Mouse (Mus musculus) liver, postnatal 0 days (tissue): ENCODE measurements at regions not wholly inside any gene's neighbourhood (a gene's known extent, or its start where the extent isn't known, plus 50 kb on each side); places are given as distances from the start of the nearest gene placed in this dataset.

Source experiments
- ATAC-seq: fragments of 200-750 bp; cut with Nextera tagmentation; 2 replicates; pipeline ENCODE4 v1.8.0; 2017; ENCODE audit warnings: mild to moderate bottlenecking, moderate library complexity
- DNase-seq: peaks from one replicate; pipeline ENCODE4 v3.0.0-alpha.2; 2016
- H3K27ac ChIP-seq: fragments of 300-500 bp; sonication (generic); 2 replicates; pipeline ENCODE4 v1.5.1; 2014; ENCODE audit warnings: antibody characterized with exemption, moderate library complexity, mild to moderate bottlenecking, low read depth
- H3K27me3 ChIP-seq: fragments of 300-500 bp; sonication (generic); 2 replicates; pipeline ENCODE4 v1.6.1; 2014; ENCODE audit warnings: low read length, control low read depth, mixed read lengths; ENCODE audit not compliant: insufficient read depth
- H3K36me3 ChIP-seq: fragments of 300-500 bp; sonication (generic); replicated peaks from 2 replicates; pipeline ENCODE4 v1.6.1; 2014; ENCODE audit warnings: mild to moderate bottlenecking, control low read depth, low read length, moderate library complexity, mixed read lengths; ENCODE audit not compliant: insufficient read depth
- H3K4me1 ChIP-seq: fragments of 300-500 bp; sonication (generic); 2 replicates; pipeline ENCODE4 v1.6.1; 2014; ENCODE audit warnings: antibody characterized with exemption, mild to moderate bottlenecking, control low read depth; ENCODE audit not compliant: insufficient read depth
- H3K4me2 ChIP-seq: fragments of 300-500 bp; sonication (generic); 2 replicates; pipeline ENCODE4 v1.6.1; 2014; ENCODE audit warnings: low read depth, mild to moderate bottlenecking, low read length, moderate library complexity, mixed read lengths
- H3K4me3 ChIP-seq: fragments of 300-500 bp; sonication (generic); 2 replicates; pipeline ENCODE4 v1.5.1; 2014; ENCODE audit warnings: low read depth, low read length
- H3K9ac ChIP-seq: fragments of 300-500 bp; sonication (generic); replicated peaks from 2 replicates; pipeline ENCODE4 v1.6.1; 2014; ENCODE audit warnings: mild to moderate bottlenecking, moderate library complexity
- H3K9me3 ChIP-seq: fragments of 300-500 bp; sonication (generic); 2 replicates; pipeline ENCODE4 v1.6.1; 2016; ENCODE audit warnings: mild to moderate bottlenecking, control low read depth, low read length, mixed read lengths
- CTCF ChIP-seq: sonication (generic); IDR thresholded peaks from 2 replicates; pipeline ENCODE4 v1.5.1; 2016; ENCODE audit warnings: antibody characterized with exemption, low read depth
- EP300 ChIP-seq: IDR thresholded peaks from 2 replicates; pipeline ENCODE4 v1.6.1; 2016; ENCODE audit warnings: antibody characterized with exemption, low read depth, mild to moderate bottlenecking
- WGBS: fragments of 180-500 bp; shearing (Covaris S2); extraction: QIAGEN DNeasy Blood & Tissue Kit; methylation state at CpG from one replicate; pipeline ENCODE4 v1.1.7; 2014; ENCODE audit not compliant: insufficient replicate concordance; 5-methylcytosine and 5-hydroxymethylcytosine counted together

DNA sequence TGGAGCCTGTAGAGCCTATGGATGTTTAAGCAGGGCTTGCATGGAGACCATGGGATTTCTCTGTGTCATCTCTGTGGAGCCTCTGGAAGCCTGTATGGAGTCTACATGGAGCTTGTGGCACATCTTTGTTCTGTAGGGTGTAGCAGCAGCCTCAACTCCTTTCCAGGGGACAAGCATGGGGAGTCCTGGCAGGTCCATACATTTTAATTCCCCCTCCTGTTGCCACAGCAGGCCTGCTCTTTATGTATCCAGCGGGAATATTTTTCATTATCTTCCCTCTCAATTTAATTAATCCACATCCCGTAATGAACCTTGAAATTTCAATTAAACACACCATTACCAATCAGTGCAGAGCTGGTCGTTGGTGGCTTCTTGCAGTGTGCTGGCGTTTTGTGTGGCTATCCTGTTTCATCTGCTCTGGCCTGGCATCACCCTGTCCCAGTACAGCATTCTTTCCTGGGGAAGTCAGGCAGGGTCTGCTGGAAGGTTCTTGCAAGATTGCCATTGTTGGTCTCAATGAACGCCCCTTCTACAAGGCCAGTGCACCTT is 81.8 kb upstream of the Hdac4 start:
- Histone ChIP-seq H3K4me2 (no peak overlapping the region), H3K36me3 (no peaks in the 10 kb centered on the region), H3K4me3 (no peak overlapping the region), H3K4me1 (no peaks in the 10 kb centered on the region), H3K9me3 (no peaks in the 10 kb centered on the region), H3K9ac (no peak overlapping the region), H3K27ac (no peak overlapping the region), H3K27me3 (no peaks in the 10 kb centered on the region)
- WGBS: 76% methylated on average over 5 of the region's 5 CpGs
- DNase-seq (no peak), ATAC-seq (no peak)
- TF ChIP-seq EP300: no peak
- TF ChIP-seq CTCF: no peak

DNA sequence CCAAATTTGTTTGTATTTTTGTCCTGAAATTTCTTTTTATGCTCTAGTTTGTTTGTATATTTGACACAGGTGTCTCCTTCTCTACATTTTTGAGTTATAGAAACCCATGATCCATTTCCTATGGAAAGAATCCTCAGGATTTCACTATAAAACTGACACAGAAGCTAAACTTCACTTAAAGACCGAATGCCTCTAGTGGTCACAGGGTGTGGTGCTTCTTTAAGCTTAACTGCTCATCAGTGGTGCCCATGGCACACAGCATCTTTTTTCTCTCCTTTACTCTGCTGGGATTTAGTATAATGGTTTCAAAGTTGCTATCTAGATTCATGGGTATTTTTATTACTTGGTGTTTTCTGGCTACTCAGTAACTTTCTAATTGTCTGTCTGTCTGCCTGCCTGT is 79.9 kb upstream of the Hdac4 start:
- Histone ChIP-seq H3K27me3 (no peaks in the 10 kb centered on the region), H3K9me3 (no peaks in the 10 kb centered on the region), H3K9ac (no peak overlapping the region), H3K36me3 (no peaks in the 10 kb centered on the region), H3K4me2 (no peak overlapping the region), H3K4me1 (no peaks in the 10 kb centered on the region), H3K27ac (no peak overlapping the region), H3K4me3 (no peak overlapping the region)
- WGBS: 58% methylated on average over 1 of the region's 1 CpGs
- DNase-seq (no peak), ATAC-seq (no peak)
- TF ChIP-seq EP300 (no peak), CTCF (peak; percentile 29)

DNA sequence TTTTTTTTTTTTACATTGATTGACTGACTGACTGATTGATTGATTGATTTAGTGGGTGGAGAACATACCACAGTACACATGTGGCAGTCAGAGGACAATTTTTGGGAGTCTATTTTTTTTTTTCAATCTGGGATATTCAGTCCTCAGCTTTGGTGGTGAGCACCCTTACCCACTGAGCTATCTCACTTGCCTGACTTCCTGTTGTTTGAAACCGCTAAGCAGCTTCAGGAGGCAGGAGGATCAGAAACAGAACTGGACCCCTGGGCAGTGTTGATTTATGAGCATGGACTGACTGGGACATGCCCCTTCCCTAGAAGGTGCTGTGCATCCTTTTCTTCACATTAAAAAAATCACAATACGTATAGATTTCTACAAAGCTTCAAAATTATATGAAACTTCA is 78.3 kb upstream of the Hdac4 start:
- Histone ChIP-seq H3K9me3 (no peaks in the 10 kb centered on the region), H3K27me3 (no peaks in the 10 kb centered on the region), H3K4me3 (no peak overlapping the region), H3K4me2 (no peak overlapping the region), H3K9ac (no peak overlapping the region), H3K4me1 (no peaks in the 10 kb centered on the region), H3K27ac (no peak overlapping the region), H3K36me3 (no peaks in the 10 kb centered on the region)
- WGBS: 33% methylated on average over 2 of the region's 2 CpGs
- DNase-seq (no peak), ATAC-seq (no peak)
- TF ChIP-seq CTCF (no peak), EP300 (no peak)

DNA sequence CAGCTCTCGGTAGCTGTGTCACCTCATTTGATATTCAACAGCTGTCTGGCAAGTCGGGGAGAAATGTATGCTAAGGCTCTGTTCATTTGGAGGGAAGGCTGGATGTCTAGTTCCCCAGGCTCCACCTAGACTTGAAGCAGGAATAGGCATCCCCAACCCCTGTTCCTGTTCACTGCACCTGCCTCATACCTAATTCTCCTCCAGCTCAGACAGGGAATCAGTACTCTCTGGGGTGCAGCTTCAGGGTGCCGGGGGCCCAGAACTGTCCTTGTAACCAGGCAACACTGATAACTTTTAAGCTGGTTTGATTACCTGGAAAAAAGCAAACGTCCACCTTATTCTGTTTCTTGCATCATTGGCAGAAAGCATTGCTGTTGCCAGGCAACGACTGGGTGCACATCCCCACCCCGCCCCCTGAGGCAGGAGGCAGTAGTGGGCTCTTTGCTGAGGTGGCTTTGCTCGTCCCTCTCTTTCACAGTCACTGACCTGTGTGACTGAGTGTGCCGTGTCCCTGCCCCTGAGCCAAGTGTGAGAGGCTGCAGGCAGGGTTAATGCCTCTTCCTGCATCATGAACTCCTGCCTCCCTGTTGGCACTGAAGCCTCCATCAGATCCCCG is 76.3 kb upstream of the Hdac4 start:
- 49% methylated on average over 9 of the region's 9 CpGs for WGBS
- H3K36me3 ChIP-seq: no peaks in the 10 kb centered on the region
- ATAC-seq: no peak
- TF ChIP-seq CTCF (no peak), EP300 (no peak)
- no peak overlapping the region for H3K27ac ChIP-seq
- no peak overlapping the region for H3K4me2 ChIP-seq
- no peak for DNase-seq
- H3K9me3 ChIP-seq: no peaks in the 10 kb centered on the region
- H3K4me3 ChIP-seq: no peak overlapping the region
- H3K27me3 ChIP-seq: no peaks in the 10 kb centered on the region
- no peaks in the 10 kb centered on the region for H3K4me1 ChIP-seq
- H3K9ac ChIP-seq: no peak overlapping the region

DNA sequence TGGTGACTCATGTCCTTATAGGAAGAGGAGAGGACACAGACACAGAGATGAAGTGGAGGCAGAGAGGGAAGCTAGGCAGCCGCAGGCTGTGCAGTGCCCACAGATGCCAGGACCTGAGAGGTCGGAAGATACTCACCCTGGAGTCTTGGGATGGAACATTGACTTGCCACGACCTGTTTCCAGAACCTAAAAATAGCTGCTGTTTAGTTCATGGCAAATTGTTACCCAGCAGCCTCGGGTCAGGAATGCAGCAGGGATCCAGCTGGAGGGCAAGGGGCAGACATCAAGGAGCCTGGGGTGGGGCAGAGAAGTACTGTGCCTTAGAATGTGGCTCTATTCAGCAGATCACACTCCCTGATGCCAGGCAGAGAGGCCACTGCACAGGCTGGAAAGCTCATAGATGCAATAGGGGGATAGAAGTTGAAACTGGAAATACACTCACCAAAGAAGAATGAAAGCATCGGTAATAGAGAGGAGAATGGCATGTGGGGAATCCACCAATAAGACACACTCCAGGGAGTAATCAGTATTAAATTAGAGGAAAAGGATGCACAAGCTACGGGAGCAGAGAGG is 75.1 kb upstream of the Hdac4 start:
- Histone ChIP-seq H3K4me2 (no peak overlapping the region), H3K36me3 (no peaks in the 10 kb centered on the region), H3K27ac (no peak overlapping the region), H3K9me3 (no peaks in the 10 kb centered on the region), H3K4me1 (no peaks in the 10 kb centered on the region), H3K9ac (no peak overlapping the region), H3K4me3 (no peak overlapping the region), H3K27me3 (no peaks in the 10 kb centered on the region)
- ATAC-seq (no peak), DNase-seq (no peak)
- 50% methylated on average over 6 of the region's 6 CpGs for WGBS
- TF ChIP-seq CTCF (no peak), EP300 (no peak)

DNA sequence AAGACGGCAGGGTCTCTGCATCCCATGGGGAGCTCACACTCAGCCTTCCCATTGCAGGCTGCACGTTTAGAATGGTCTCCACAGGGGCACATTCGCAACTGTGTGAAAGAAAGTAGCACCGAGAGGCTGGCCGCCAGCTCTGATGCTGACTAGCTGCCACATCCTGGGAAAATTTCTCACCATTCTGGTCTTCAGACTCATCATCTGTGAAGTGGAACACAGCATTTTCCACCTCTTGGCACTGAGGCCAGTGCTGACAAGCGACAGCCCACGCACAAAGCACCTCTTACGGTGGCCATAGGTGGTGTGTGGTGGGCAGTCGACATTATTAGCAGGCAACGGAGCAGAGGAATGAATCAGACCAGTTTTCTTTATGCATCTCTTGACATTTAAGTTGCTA is 74.0 kb upstream of the Hdac4 start:
- H3K4me1 ChIP-seq: no peaks in the 10 kb centered on the region

More for the DNA sequence above, 74.0 kb upstream of the Hdac4 start:
- 67% methylated on average over 10 of the region's 10 CpGs for WGBS
- H3K4me2 ChIP-seq: no peak overlapping the region
- no peak overlapping the region for H3K4me3 ChIP-seq
- no peaks in the 10 kb centered on the region for H3K36me3 ChIP-seq
- DNase-seq (no peak), ATAC-seq (no peak)
- no peaks in the 10 kb centered on the region for H3K27me3 ChIP-seq
- H3K9ac ChIP-seq: no peak overlapping the region
- no peak overlapping the region for H3K27ac ChIP-seq
- no peaks in the 10 kb centered on the region for H3K9me3 ChIP-seq
- no peak for TF ChIP-seq CTCF
- TF ChIP-seq EP300: no peak
